Mouse (Mus musculus) kidney, adult 2 months (tissue): ENCODE measurements around the gene Rhobtb3. TPM values are rescaled to one million over a fixed set of nuclear protein-coding genes. Genes with fewer than 3 reads are reported as not detected.
"Not testable (repeated sequence)": the region's sequence is repeated elsewhere in the genome, so short reads cannot be mapped to it uniquely, and the experiment has no call there.

Source experiments
- DNase-seq: peaks from one replicate; pipeline ENCODE4 v3.0.0; 2021
- H3K27ac ChIP-seq: fragments of 200-500 bp; 2 replicates; pipeline ENCODE4 v1.5.1; 2012; ENCODE audit warnings: low read depth, low read length, control low read depth, inconsistent platforms; ENCODE audit not compliant: insufficient read depth
- H3K27me3 ChIP-seq: fragments of 200-500 bp; replicated peaks from 2 replicates; pipeline ENCODE4 v1.6.1; 2012; ENCODE audit warnings: mild to moderate bottlenecking, moderate library complexity, low read length, inconsistent platforms; ENCODE audit not compliant: control insufficient read depth, insufficient read depth
- H3K36me3 ChIP-seq: fragments of 200-500 bp; 2 replicates; pipeline ENCODE4 v1.6.1; 2012; ENCODE audit warnings: mild to moderate bottlenecking, moderate library complexity, low read length, inconsistent platforms; ENCODE audit not compliant: control insufficient read depth, insufficient read depth
- H3K4me1 ChIP-seq: fragments of 200-500 bp; 2 replicates; pipeline ENCODE4 v1.6.1; 2011; ENCODE audit warnings: low read length; ENCODE audit not compliant: control insufficient read depth, insufficient read depth
- H3K4me3 ChIP-seq: fragments of 200-500 bp; 2 replicates; pipeline ENCODE4 v1.5.1; 2011; ENCODE audit warnings: mild to moderate bottlenecking, low read depth, low read length, control low read depth; ENCODE audit not compliant: insufficient read depth
- CTCF ChIP-seq: fragments of 200-500 bp; conservative IDR thresholded peaks from 2 replicates; pipeline ENCODE4 v1.5.1; 2011; ENCODE audit warnings: low read depth, mild to moderate bottlenecking, control low read depth, low read length, moderate library complexity, mixed read lengths; ENCODE audit not compliant: insufficient read depth, insufficient read length
- POLR2A ChIP-seq: fragments of 200-500 bp; IDR thresholded peaks from one replicate; pipeline ENCODE4 v1.6.1; 2011; ENCODE audit warnings: low read depth, low read length, control low read depth
- WGBS: fragments of 180-500 bp; shearing (Covaris S2); methylation state at CpG from one replicate; pipeline ENCODE4 v1.1.7; 2018; 5-methylcytosine and 5-hydroxymethylcytosine counted together
- polyA plus RNA-seq: library from polyadenylated mRNA; depleted of rRNA; stranded (reverse); fragments of >200 nt; gene quantifications from 2 replicates; pipeline ENCODE4 v1.2.3, GENCODE M21; 2012

The Rhobtb3 gene
- polyA plus RNA-seq, 1 experiment = 2.6 TPM

GRCm38 (mm10) chr13:75941518-75942295 lies 2.0 kb downstream of the Rhobtb3 start:
- WGBS = 93% methylated on average over 5 of the region's 5 CpGs

GRCm38 (mm10) chr13:75940791-75941517 lies 2.8 kb downstream of the Rhobtb3 start:
- 77% methylated on average over 2 of the region's 2 CpGs for WGBS

More at GRCm38 (mm10) chr13:75941518-75942295, 2.0 kb downstream of the Rhobtb3 start:
- H3K27me3 ChIP-seq = no peaks in the 10 kb centered on the region
- no peak for DNase-seq
- H3K27ac ChIP-seq = no peak overlapping the region
- no peaks in the 10 kb centered on the region for H3K4me1 ChIP-seq
- TF ChIP-seq CTCF (no peak), POLR2A (no peak)
- H3K36me3 ChIP-seq = no peaks in the 10 kb centered on the region
- no peak overlapping the region for H3K4me3 ChIP-seq

GRCm38 (mm10) chr13:75938866-75939265 lies 4.9 kb downstream of the Rhobtb3 start:
- Histone ChIP-seq H3K4me3 (no peak overlapping the region), H3K36me3 (no peaks in the 10 kb centered on the region), H3K4me1 (no peaks in the 10 kb centered on the region), H3K27me3 (no peaks in the 10 kb centered on the region), H3K27ac (no peak overlapping the region)
- no peak for DNase-seq
- TF ChIP-seq CTCF (no peak), POLR2A (no peak)
- WGBS = 95% methylated on average over 5 of the region's 5 CpGs

More at GRCm38 (mm10) chr13:75940791-75941517, 2.8 kb downstream of the Rhobtb3 start:
- Histone ChIP-seq H3K27ac (no peak overlapping the region), H3K4me1 (no peaks in the 10 kb centered on the region), H3K4me3 (no peak overlapping the region), H3K36me3 (no peaks in the 10 kb centered on the region), H3K27me3 (no peaks in the 10 kb centered on the region)
- TF ChIP-seq POLR2A = no peak
- no peak for TF ChIP-seq CTCF
- DNase-seq = peak; percentile 1

GRCm38 (mm10) chr13:75933287-75933686 lies 10.4 kb downstream of the Rhobtb3 start:
- DNase-seq = no peak
- Histone ChIP-seq H3K27ac (no peak overlapping the region), H3K4me3 (no peak overlapping the region), H3K4me1 (no peaks in the 10 kb centered on the region), H3K27me3 (no peaks in the 10 kb centered on the region), H3K36me3 (no peaks in the 10 kb centered on the region)
- no peak for TF ChIP-seq CTCF
- no peak for TF ChIP-seq POLR2A
- WGBS = 86% methylated on average over 1 of the region's 1 CpGs

GRCm38 (mm10) chr13:75931073-75931472 lies 12.7 kb downstream of the Rhobtb3 start:
- DNase-seq = peak; percentile 28
- no peak overlapping the region for H3K27ac ChIP-seq

GRCm38 (mm10) chr13:75930660-75931059 lies 13.1 kb downstream of the Rhobtb3 start:
- no peak overlapping the region for H3K4me3 ChIP-seq
- no peaks in the 10 kb centered on the region for H3K27me3 ChIP-seq
- no peaks in the 10 kb centered on the region for H3K4me1 ChIP-seq
- TF ChIP-seq POLR2A = no peak
- TF ChIP-seq CTCF = no peak
- H3K27ac ChIP-seq = no peak overlapping the region
- H3K36me3 ChIP-seq = no peaks in the 10 kb centered on the region
- DNase-seq = no peak
- 63% methylated on average over 2 of the region's 2 CpGs for WGBS

More at GRCm38 (mm10) chr13:75931073-75931472, 12.7 kb downstream of the Rhobtb3 start:
- no peaks in the 10 kb centered on the region for H3K36me3 ChIP-seq
- 14% methylated on average over 5 of the region's 5 CpGs for WGBS
- no peaks in the 10 kb centered on the region for H3K27me3 ChIP-seq
- H3K4me3 ChIP-seq = no peak overlapping the region
- no peaks in the 10 kb centered on the region for H3K4me1 ChIP-seq
- TF ChIP-seq CTCF = no peak
- TF ChIP-seq POLR2A = no peak

- no peaks in the 10 kb centered on the region for H3K4me1 ChIP-seq
- H3K4me3 ChIP-seq = no peak overlapping the region
- no peak for DNase-seq
- WGBS = 94% methylated on average over 20 of the region's 20 CpGs
- no peaks in the 10 kb centered on the region for H3K36me3 ChIP-seq
- TF ChIP-seq CTCF (no peak), POLR2A (no peak)
- H3K27ac ChIP-seq = no peak overlapping the region
- no peaks in the 10 kb centered on the region for H3K27me3 ChIP-seq
Measured at GRCm38 (mm10) chr13:75930023-75930422, 13.7 kb downstream of the Rhobtb3 start.

- WGBS = 96% methylated on average over 5 of the region's 5 CpGs
- H3K4me1 ChIP-seq, H3K4me3 ChIP-seq, DNase-seq, H3K27me3 ChIP-seq, H3K36me3 ChIP-seq, H3K27ac ChIP-seq: not testable (repeated sequence)
Measured at GRCm38 (mm10) chr13:75929071-75929470, 14.7 kb downstream of the Rhobtb3 start.
